Mouse (Mus musculus) c-Kit-positive CD71-positive TER-119-negative erythroid progenitor cells, embryonic 14.5 days (primary cell): ENCODE data around the gene Tep1.

ENCODE experiments used
- DNase-seq: peaks from one replicate; pipeline ENCODE4 v3.0.0-alpha.2; 2013; ENCODE audit warnings: low read depth

The Tep1 gene

DNA sequence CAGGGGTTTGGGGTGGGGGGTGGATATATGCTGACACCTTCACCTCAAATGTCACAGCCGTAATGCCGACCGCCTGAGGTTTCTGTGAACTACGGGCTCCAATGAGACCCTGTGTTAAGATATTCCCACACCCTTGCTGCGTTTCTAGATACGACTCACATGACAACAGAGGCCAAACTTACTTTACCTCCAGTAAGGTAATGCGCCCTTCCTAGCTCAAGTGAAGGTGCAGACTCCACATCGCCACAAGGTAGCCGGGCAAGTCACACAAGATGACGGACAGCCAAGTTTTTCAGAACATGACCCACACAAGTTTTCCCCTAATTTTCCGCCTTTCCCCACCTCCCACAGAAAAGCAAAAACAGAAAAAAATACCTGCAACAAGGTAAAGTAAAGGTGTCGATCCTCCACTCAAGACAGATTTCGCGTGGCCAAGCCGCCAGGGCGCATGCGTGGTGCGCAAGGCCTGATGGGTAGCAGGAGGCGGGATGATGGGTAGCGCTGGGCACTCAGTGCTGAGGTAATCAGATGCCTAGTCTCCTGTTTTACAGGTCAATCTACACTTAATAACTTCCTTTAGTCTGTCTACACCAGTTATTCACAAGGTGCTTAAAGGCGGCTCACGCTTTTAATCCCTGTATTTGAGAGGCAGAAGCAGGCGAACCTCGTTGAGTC lies 75.0 kb downstream of the Tep1 start:
- no peak for DNase-seq

- no peak for DNase-seq
Measured at GRCm38 (mm10) chr14:50788157-50788556, 82.2 kb downstream of the Tep1 start.

DNA sequence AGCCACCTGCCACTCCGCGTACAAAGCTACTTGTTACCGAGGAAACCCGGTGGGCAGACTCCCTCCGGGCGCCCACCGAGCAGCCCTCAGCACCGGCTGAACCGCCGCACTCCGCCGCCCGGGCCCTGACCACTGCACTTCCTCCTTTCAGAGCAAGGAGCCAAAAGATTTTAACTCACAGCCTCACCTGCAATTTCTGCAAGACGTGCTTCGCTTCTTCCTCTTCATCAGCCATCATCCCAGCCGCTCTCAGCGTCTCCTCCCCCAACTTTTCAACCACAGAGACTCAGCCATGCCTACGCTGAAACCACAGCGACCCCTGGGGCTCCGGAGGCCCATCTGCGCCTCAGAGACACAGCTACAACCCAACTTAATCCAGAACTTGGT lies 85.1 kb downstream of the Tep1 start, which contains the start of gene Ttc5:
Gene Ttc5, minus strand, starts transcription at position 269 of the 387 bp plus-strand sequence.
- peak; percentile 86 for DNase-seq

GRCm38 (mm10) chr14:50784391-50785250 lies 85.7 kb downstream of the Tep1 start:
- no peak for DNase-seq

DNA sequence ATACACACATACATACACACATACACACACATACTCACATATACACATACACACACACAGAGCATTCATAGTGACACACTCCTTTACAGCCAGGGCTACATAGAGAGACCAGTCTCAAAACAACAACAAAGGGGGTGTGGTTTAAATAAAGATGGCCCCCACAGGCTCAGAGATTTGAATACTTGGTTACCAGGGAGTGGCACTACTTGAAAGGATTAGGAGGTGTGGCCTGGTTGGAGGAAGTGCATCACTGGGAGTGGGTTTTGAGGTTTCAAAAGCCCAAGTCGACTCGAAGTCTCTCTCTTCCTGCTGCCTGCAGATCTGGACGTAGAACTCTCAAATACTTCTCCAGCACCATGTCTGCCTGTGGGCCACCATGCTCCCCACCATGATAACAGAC lies 88.2 kb downstream of the Tep1 start:
- DNase-seq, result no peak
